Mouse (Mus musculus) embryo, embryonic 11.5 days (tissue): Measurements from ENCODE around the gene Fos.
"Not testable (repeated sequence)": the region's sequence is repeated elsewhere in the genome, so short reads cannot be mapped to it uniquely, and the experiment has no call there.

Experiments
- DNase-seq: peaks from one replicate; pipeline ENCODE4 v3.0.0-alpha.2; 2012; ENCODE audit warnings: low read depth, low spot score

Fos gene

DNA sequence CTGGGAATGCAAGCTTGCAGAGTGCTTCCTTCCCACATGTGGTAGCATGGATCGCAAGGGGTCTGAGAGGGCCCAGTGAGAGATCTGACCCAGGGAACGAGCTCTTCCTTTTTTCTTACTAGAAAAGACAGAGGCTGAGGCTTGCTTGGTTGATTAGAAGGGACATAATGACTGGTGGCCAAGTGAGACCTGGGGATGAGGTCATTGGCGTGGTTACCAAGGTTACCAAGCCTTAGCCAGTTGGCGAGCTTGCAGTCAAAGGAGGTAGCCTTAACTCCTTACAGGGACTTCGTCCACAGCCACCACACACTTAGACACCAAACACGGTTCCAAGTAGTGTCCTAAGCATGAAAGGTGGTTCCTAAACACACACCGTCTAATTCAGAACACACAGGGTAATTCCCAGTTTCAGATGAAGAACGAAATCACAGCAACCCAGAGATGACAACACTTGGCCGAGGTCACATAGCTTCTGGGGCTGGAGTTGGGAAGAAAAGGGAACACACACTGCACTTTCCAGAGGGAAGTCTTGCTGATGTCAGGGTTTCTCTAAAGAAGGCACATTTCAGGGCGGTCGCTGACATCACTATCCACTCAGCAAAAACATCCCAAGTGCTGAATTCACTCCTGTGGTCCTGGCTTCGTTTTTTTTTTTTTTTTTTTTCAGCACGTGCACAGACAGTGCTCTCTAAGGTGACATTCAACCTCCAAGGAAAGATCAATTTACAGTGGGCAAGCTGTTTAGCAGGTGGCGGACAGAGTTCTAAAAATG is 49.9 kb downstream of the Fos start:
- no peak for DNase-seq

DNA sequence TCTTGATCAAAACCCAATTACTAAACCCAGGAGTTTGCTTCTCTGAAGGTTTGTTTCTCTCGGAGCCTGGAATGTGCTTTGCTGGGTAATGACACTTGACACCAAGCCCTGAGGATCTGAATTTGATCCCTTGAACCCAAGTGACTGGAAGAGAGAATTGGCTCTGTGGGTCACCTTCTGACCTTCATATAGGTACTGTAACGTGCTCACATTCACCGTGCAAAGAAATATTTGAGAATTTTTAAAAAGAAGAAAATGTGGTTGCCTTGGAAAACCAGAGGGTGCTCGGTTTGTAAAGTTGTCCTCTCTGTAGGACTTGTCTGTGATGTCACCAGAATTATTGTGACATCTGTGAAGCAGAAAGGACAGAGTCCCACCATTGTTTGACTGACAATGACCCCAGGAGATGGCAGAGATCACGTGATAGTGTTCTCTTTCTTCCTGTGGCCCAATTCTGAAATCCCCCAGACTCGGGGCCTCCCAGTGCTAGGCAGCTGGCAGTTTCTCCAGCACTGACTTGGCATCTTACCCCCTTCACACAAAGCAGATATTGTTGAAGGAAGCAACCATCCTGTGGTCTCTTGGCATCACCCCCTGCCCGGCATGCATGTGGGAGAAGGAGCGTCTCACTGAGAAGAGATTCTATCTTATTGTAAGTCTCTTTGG is 50.6 kb downstream of the Fos start:
- DNase-seq: no peak

DNA sequence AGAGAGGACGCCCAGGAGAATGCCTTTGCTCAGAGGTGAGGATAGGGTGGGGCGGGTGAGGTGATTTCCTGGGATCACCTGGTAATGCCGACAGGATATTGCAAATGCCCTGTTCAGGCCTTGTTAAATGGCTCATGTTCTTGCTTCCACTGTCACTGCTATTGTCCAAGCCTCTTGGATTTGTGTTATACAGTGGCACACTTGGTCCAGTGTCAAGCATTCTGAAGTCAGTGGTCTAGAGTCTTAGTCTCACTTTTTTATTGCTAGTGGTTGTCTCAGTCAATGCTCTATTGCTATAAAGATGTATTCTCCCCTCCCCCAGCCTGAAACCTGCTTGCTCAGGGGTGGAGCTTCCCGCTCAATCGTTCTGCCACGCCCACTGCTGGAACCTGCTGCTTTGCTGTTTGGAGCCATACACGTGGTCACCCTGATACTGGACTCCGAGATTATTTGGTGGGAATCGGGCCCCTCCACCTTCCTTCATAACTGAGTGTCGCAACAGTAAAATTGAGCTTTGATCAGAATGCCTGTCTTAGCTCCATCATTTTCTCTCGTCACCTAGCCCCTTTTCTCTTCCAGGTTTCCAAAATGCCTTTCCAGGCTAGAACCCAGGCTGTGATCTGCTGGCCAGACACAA is 51.3 kb downstream of the Fos start:
- not testable (repeated sequence) for DNase-seq
